Mouse (Mus musculus): ENCODE data around the gene Uba1y.
"Not testable (repeated sequence)": the region's sequence is repeated elsewhere in the genome, so short reads cannot be mapped to it uniquely, and the experiment has no call there.

DNA sequence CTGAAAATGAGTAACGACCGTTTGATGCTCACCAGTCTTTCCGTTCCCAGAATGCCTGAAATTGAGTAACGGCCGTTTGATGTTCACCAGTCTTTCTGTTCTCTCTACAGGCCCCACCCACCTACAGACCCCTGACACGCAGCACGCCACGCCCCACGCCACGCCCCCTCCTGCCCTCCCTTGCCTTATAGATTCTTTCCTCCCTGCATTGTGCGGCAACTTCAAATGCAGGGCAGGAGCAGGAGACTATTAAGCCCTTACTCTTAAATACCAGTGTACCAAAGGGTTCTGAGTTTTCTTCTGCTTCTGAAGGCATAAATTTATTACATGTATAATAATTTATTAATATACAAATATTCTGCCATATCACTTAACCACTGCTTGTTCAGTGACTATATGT is 21.1 kb upstream of the Uba1y start, which contains the start of gene Zfy1:
- TF ChIP-seq EP300 (IDR thresholded peaks at IDR 0.05; ENCODE audit: insufficient read depth, low read depth, low read length); CTCF (IDR thresholded peaks at IDR 0.05; ENCODE audit: low read depth, low read length): not testable (repeated sequence)

All from ES-Bruce4 (cell line).